Mouse (Mus musculus) heart, embryonic 14.5 days (tissue): ENCODE data around the gene Pbld1. TPM values are rescaled to one million over a fixed set of nuclear protein-coding genes. Genes with fewer than 3 reads are reported as not detected.

Source experiments
- ATAC-seq: fragments of 200-750 bp; cut with Nextera tagmentation; 2 replicates; pipeline ENCODE4 v1.8.0; 2017; ENCODE audit warnings: low read depth, moderate TSS enrichment; ENCODE audit not compliant: insufficient number of reproducible peaks, insufficient read depth, low FRiP score
- H3K27ac ChIP-seq, 2 experiments: fragments of 200-500 bp in 1 of 2; fragments of 300-500 bp in 1 of 2; sonication (generic) in 1 of 2; replicated peaks in 1 of 2; 2 replicates each; pipeline ENCODE4 v1.5.1; 2012 to 2014; ENCODE audit warnings: low read depth in 2 of 2, low read length in 2 of 2, control low read depth in 1 of 2, mild to moderate bottlenecking in 1 of 2, mixed read lengths in 1 of 2; ENCODE audit not compliant: control insufficient read depth in 1 of 2, insufficient read depth in 1 of 2
- H3K27me3 ChIP-seq: fragments of 300-500 bp; sonication (generic); 2 replicates; pipeline ENCODE4 v1.6.1; 2014; ENCODE audit warnings: mild to moderate bottlenecking, low read length, control low read depth; ENCODE audit not compliant: control insufficient read depth, insufficient read depth
- H3K36me3 ChIP-seq: fragments of 300-500 bp; sonication (generic); 2 replicates; pipeline ENCODE4 v1.6.1; 2014; ENCODE audit warnings: mild to moderate bottlenecking, control low read depth, low read length, mixed read lengths; ENCODE audit not compliant: control insufficient read depth, insufficient read depth
- H3K4me1 ChIP-seq, 2 experiments: fragments of 200-500 bp in 1 of 2; fragments of 300-500 bp in 1 of 2; sonication (generic) in 1 of 2; 2 replicates each; pipeline ENCODE4 v1.6.1; 2012 to 2014; ENCODE audit warnings: low read length in 2 of 2, control low read depth in 1 of 2, mixed read lengths in 1 of 2; ENCODE audit not compliant: control insufficient read depth in 2 of 2, insufficient read depth in 2 of 2
- H3K4me2 ChIP-seq: fragments of 300-500 bp; sonication (generic); 2 replicates; pipeline ENCODE4 v1.6.1; 2014; ENCODE audit warnings: mild to moderate bottlenecking, low read length
- H3K4me3 ChIP-seq, 2 experiments: fragments of 200-500 bp in 1 of 2; fragments of 300-500 bp in 1 of 2; sonication (generic) in 1 of 2; 2 replicates each; pipeline ENCODE4 v1.5.1; 2012 to 2014; ENCODE audit warnings: low read length in 2 of 2, mild to moderate bottlenecking in 2 of 2, control low read depth in 1 of 2, low read depth in 1 of 2, moderate library complexity in 1 of 2; ENCODE audit not compliant: control insufficient read depth in 1 of 2, insufficient read depth in 1 of 2
- H3K9ac ChIP-seq: fragments of 300-500 bp; sonication (generic); 2 replicates; pipeline ENCODE4 v1.6.1; 2014; ENCODE audit warnings: mild to moderate bottlenecking, low read length
- H3K9me3 ChIP-seq: fragments of 300-500 bp; sonication (generic); 2 replicates; pipeline ENCODE4 v1.6.1; 2016; ENCODE audit warnings: low read length, control low read depth; ENCODE audit not compliant: control insufficient read depth
- WGBS: fragments of 180-500 bp; shearing (Covaris S2); extraction: QIAGEN DNeasy Blood & Tissue Kit; methylation state at CpG from one replicate; pipeline ENCODE4 v1.1.7; 2014; 5-methylcytosine and 5-hydroxymethylcytosine counted together
- polyA plus RNA-seq: library from polyadenylated mRNA; unstranded; fragments of >200 nt; fragmentation: Nextera tagmentation; extraction: Ambion mirVana; gene quantifications from 2 replicates; pipeline ENCODE4 v1.2.1, GENCODE M21; 2014

The Pbld1 gene
- polyA plus RNA-seq, 1 experiment from 2014 or later = 0.68 TPM

DNA sequence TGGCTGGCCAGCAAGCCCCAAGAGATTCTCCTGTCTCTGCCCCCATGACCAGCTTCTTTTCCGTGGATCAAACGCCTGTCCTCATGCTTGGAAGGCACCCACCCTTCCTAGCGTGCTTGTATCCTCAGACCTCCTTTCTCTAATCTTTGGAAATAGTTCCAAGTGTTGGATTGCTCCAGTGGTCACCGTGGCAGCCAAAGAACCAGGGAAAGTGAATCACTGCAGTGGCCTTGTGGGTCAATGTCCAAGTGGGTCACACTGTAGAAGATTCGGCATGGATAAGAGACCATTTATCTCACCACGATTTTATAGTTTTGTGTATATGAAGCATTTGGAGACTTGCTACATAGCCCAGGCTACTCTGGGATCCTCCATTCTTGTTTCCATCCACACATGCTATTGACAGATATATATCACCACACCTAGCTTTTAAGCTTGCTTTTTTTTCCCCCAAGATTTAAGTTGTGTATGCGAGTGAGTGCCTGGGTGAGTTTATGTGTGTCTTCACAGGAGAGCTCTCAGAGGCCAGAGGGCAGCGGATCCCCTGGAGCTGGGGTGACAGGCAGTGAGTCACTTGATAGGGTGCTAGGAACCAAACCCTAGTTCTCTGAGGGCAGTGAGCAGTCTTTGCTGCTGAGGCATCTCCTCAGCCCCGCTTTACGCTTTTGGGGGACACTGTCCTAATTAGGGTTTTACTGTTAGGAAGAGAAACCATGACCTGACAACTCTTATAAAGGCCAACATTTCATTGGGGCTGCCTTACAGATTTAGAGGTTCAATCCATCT, 32.4 kb upstream of the Pbld1 start:
- Histone ChIP-seq H3K27ac (no peak overlapping the region), H3K27me3 (no peaks in the 10 kb centered on the region), H3K4me3 (no peak overlapping the region), H3K4me2 (no peak overlapping the region), H3K9ac (no peak overlapping the region), H3K9me3 (no peaks in the 10 kb centered on the region), H3K4me1 (peaks cover 3 to 8% of the 10 kb centered on the region in 2 experiments), H3K36me3 (no peaks in the 10 kb centered on the region)
- no peak for ATAC-seq
- 89% methylated on average over 10 of the region's 10 CpGs for WGBS

DNA sequence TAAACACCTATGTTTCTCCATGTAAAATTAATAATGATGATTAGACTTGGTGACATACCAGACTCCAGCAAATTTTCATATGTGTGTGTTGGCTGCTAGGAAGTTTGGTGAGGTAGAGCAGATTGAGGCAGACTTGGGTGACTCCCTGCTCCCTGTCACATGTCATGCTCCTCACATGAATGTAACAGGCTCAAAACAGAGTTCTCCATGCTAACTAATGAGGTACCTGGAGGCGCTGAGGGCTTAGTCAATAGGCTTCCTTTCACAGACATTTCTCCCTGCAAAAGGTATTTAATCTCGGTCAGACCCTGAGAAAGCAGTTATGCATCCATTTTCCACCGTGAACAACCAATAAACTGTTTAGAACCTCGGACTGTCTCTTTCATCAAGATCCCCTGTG, 31.6 kb upstream of the Pbld1 start:
- no peaks in the 10 kb centered on the region for H3K9me3 ChIP-seq
- peaks cover 3 to 8% of the 10 kb centered on the region in 2 experiments for H3K4me1 ChIP-seq
- WGBS = 80% methylated on average over 4 of the region's 4 CpGs
- no peak overlapping the region for H3K4me2 ChIP-seq
- no peak overlapping the region for H3K4me3 ChIP-seq
- ATAC-seq = no peak
- H3K27ac ChIP-seq = no peak overlapping the region
- H3K36me3 ChIP-seq = no peaks in the 10 kb centered on the region
- no peak overlapping the region for H3K9ac ChIP-seq
- no peaks in the 10 kb centered on the region for H3K27me3 ChIP-seq

DNA sequence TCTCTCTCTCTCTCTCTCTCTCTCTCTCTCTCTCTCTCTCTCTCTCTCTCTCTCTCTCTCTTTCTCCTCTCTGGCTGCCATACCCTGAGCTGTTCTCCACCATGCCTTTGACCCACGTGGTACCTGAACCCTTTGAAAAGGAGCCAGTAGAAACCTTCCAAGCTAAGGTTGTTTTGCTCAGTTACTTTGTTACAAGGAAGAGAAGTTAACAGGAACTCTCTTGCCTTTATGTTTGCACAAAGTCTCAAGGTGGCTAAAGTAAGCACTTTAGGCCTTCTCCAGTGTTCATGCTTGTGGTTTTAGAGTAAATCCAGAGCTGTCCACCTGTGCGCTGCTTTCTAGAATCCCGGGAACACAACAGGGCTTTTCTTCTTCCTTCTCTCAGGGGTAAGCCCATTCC, 27.7 kb upstream of the Pbld1 start:
- H3K4me1 ChIP-seq = no peaks in the 10 kb centered on the region
- H3K27me3 ChIP-seq = no peaks in the 10 kb centered on the region
- H3K36me3 ChIP-seq = no peaks in the 10 kb centered on the region
- H3K9ac ChIP-seq = no peak overlapping the region
- WGBS = 86% methylated on average over 3 of the region's 3 CpGs
- H3K9me3 ChIP-seq = no peaks in the 10 kb centered on the region
- no peak for ATAC-seq
- H3K4me2 ChIP-seq = no peak overlapping the region
- H3K27ac ChIP-seq = no peak overlapping the region
- no peak overlapping the region for H3K4me3 ChIP-seq

DNA sequence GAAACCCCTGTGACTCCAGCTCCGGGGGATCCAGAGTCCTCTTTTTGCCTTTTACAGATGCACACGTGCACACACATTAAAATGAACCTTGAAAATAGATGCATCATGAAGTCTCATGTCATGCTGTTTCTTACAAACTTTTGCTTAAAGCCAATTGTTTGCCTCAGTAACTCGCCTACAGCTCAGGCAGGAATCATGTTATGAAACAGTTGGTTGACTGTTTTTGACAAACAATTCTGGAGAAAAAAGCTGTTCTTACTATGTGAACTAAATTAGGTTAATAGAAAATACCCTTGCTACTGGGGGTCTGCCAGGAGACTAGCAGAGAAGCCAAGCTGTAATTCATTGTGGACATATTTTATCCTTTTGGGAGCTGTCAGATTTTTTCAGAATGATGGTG, 27.0 kb upstream of the Pbld1 start:
- ATAC-seq = no peak
- H3K4me2 ChIP-seq = no peak overlapping the region
- WGBS = 71% methylated on average over 3 of the region's 3 CpGs
- no peak overlapping the region for H3K4me3 ChIP-seq
- no peaks in the 10 kb centered on the region for H3K9me3 ChIP-seq
- no peaks in the 10 kb centered on the region for H3K36me3 ChIP-seq
- H3K9ac ChIP-seq = no peak overlapping the region
- H3K4me1 ChIP-seq = no peaks in the 10 kb centered on the region
- no peaks in the 10 kb centered on the region for H3K27me3 ChIP-seq
- no peak overlapping the region for H3K27ac ChIP-seq

DNA sequence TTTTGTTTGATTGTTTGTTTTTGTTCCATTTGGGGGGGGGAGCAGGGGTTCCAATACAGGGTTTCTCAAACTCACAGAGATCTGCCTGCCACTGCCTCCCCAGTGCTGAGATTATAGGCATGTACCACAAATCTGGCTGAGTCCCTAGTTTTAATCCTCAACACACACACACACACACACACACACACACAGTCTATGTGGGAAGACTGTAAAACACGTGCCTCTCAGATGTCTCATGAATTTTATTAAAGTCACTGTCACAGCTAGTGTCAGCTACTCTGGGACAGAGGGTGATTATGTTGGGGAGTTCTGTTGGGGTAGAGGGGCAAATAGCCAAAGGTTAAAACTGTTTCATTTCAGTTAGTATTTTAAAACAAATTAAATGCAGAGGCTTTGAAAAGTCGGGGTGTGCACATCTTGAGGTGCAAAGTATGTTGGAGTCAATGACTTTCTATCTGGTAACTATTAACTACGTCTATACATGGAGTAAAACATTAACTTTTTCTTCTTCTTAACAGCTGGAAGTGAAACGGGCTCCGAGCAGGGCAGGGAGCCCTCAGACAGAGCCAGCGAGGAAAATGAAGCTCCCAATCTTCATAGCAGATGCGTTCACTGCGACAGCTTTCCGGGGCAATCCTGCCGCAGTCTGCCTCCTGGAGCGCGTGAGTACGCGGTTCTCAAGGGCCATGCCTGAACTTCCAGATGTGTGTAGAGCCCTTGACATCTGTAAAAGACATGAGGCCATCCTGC, 21.2 kb upstream of the Pbld1 start:
- H3K4me1 ChIP-seq = peaks cover 2 to 3% of the 10 kb centered on the region in 2 experiments; a peak in 2 of 4 replicates
- H3K36me3 ChIP-seq = no peaks in the 10 kb centered on the region
- no peaks in the 10 kb centered on the region for H3K9me3 ChIP-seq
- H3K27me3 ChIP-seq = no peaks in the 10 kb centered on the region
- no peak for ATAC-seq
- WGBS = 76% methylated on average over 14 of the region's 14 CpGs
- no peak overlapping the region for H3K4me3 ChIP-seq
- H3K27ac ChIP-seq = no peak overlapping the region
- H3K9ac ChIP-seq = no peak overlapping the region
- H3K4me2 ChIP-seq = no peak overlapping the region

DNA sequence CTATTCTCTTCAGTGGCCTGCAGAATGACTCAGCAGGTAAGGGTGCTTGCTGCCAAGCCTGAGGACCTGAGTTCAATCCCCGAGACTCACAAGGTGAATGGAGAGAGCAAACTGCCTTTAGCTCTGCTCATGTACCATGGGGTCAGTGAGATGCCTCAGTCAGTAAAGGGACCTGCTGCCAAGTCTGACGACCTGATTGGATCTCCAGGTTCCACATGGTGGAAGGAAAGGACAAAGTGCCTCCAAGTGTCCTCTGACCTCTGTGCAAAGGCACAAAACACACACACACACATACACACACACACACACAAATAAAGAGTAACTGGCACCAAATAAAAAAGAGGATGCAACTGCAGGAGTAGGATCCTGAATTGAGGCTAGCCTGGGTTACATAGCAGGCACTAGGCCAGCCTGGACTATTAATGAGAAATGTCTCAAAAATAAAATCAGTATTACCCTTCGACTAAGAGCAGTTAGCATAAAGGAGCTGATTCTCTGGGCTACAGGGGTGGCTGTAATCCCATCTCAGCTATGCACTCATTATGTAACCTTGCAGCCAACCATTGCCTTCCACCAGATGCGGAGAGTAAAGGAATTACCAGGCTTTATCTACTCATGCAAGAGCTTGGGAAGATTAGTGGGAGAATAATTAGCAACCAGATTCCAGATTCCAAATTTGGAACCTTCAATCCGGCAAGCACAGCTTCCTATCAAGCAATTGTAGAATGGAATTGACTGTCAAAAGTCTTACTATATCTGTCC, 19.9 kb upstream of the Pbld1 start:
- H3K27ac ChIP-seq = no peak overlapping the region
- H3K4me3 ChIP-seq = no peak overlapping the region
- H3K27me3 ChIP-seq = no peaks in the 10 kb centered on the region
- H3K36me3 ChIP-seq = no peaks in the 10 kb centered on the region
- 54% methylated on average over 5 of the region's 5 CpGs for WGBS
- no peak overlapping the region for H3K9ac ChIP-seq
- peaks cover 2 to 3% of the 10 kb centered on the region in 2 experiments; a peak in 2 of 4 replicates for H3K4me1 ChIP-seq
- H3K9me3 ChIP-seq = no peaks in the 10 kb centered on the region
- peak; percentile 43; the same call in 1 of the 2 replicates for ATAC-seq
- no peak overlapping the region for H3K4me2 ChIP-seq

DNA sequence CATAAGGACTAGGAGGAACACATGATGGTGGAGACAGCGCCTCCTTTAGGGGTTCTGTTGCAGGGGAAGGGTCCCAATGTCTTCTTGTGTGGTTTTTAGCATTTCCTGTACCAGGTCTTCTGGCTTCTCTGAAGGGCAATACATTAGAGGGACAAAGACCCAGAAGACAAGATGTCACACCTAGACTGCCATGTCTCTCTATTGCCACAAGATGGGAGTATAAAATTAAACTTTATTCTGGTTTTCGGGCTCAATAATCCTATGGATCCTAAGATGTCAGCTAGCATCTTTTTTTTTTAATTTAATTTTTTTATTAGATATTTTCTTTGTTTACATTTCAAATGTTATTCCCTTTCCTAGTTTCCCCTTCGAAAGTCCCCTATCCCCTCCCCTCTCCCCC, 16.8 kb upstream of the Pbld1 start:
- no peak overlapping the region for H3K4me2 ChIP-seq
- no peak overlapping the region for H3K9ac ChIP-seq
- H3K36me3 ChIP-seq = no peaks in the 10 kb centered on the region
- H3K27ac ChIP-seq = no peak overlapping the region
- H3K27me3 ChIP-seq = no peaks in the 10 kb centered on the region
- H3K4me1 ChIP-seq = peaks cover 2 to 3% of the 10 kb centered on the region in 2 experiments; a peak in 2 of 4 replicates
- no peaks in the 10 kb centered on the region for H3K9me3 ChIP-seq
- H3K4me3 ChIP-seq = no peak overlapping the region
- no peak for ATAC-seq
- WGBS = 78% methylated on average over 3 of the region's 3 CpGs
